Mouse (Mus musculus) cortical plate, adult 2 months (tissue): ENCODE results near the gene Skiv2l.
"Not testable (repeated sequence)": the region's sequence is repeated elsewhere in the genome, so short reads cannot be mapped to it uniquely, and the experiment has no call there.

Source experiments
- CTCF ChIP-seq: fragments of 200-500 bp; IDR thresholded peaks from 2 replicates; pipeline ENCODE4 v1.5.1; 2011; ENCODE audit warnings: mild to moderate bottlenecking, control low read depth, low read length; ENCODE audit not compliant: insufficient read depth; ENCODE audit errors: extremely low read depth
- POLR2A ChIP-seq: fragments of 200-500 bp; IDR thresholded peaks from 2 replicates; pipeline ENCODE4 v1.6.1; 2011; ENCODE audit warnings: mild to moderate bottlenecking, low read length, control low read depth; ENCODE audit not compliant: insufficient read depth; ENCODE audit errors: extremely low read depth

DNA sequence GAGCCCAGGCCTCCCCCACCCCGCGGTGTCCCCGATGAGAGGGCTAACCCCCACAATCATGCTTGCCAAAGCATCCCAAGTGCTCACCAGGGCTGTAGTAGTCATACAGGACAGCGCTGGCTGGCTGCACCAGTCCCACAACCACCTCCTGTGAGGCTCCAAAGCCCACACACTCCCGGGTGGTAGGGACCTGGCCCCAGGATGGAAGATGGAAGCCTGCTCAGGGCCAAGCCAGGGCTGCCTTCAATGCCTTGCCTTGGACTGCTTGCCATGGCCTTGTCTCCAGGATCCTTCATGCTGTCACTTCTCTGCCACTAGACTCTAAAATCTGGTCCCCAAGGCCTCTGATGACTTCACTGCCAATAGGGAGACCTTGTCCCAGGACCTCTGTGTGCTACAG, 39.6 kb downstream of the Skiv2l start:
- TF ChIP-seq CTCF, POLR2A: not testable (repeated sequence)
